Mouse (Mus musculus): ENCODE measurements around the gene Adam6a.

DNA sequence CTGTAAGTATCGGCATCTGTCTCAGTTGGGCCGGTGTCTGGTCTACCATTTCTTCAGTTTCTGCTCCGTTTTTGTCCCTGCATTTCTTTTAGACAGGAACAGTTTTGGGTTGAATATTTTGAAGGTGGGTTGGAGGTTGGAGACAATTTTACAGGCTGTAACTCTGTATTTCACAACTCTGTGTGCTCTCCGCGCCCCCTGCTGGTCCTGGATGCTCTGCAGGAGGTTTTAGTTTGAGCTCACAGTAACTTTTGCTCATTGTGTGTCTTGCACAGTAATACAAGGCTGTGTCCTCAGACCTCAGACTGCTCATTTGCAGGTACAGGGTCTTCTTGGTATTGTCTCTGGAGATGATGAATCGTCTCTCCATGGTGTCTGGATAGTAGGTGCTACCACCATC lies 34.5 kb downstream of the Adam6a start:
- TF ChIP-seq POLR2A (IDR thresholded peaks at IDR 0.05; ENCODE audit: low read depth, low read length) (no peak), CTCF (IDR thresholded peaks at IDR 0.05; ENCODE audit: borderline replicate concordance, insufficient read depth, low read length) (no peak)
